Comparison of ENCODE assay signal across 8 mouse cellular contexts in genomic region chr13:110368556-110369040, GRCm38 (mm10). TPM values are rescaled to one million over a fixed set of nuclear protein-coding genes. Genes with fewer than 3 reads are reported as not detected.
A peak's percentile ranks its signal among the peaks of the same experiment; 100 is the strongest.
DNase-seq lines count a peak whose midpoint lies in the region; ATAC-seq and TF ChIP-seq lines count a peak whose summit lies in the region.
"Not testable (repeated sequence)": the region's sequence is repeated elsewhere in the genome, so short reads cannot be mapped to it uniquely, and the experiment has no call there.

No protein-coding gene starts in this region.

- DNase-seq in ES-E14 (ENCODE audit: low read depth, low spot score), result not testable (repeated sequence)
- peak; percentile 63 for DNase-seq in cerebellum, adult 11-12 months
- DNase-seq in forebrain, postnatal 0 days, result peak; percentile 63
- peak; percentile 58 to 63 for DNase-seq in layer of hippocampus, postnatal 25 days (ENCODE audit: extremely low spot score in 1 of 2, low spot score in 1 of 2)
- DNase-seq in lung, postnatal 4 days, result peak; percentile 58 to 75
- DNase-seq in retina, postnatal 7 days (ENCODE audit: low read depth, low spot score), result peak; percentile 58
- peak; percentile 36 for DNase-seq in thymus, postnatal 25 days

- H3K27me3 ChIP-seq in forebrain, postnatal 0 days (ENCODE audit: insufficient read depth, low read length); hindbrain, embryonic 15.5 days: not testable (repeated sequence)

- H3K9ac ChIP-seq in ES-E14 (ENCODE audit: insufficient read depth, low read depth, low read length, poor library complexity, severe bottlenecking); forebrain, postnatal 0 days; hindbrain, embryonic 15.5 days: not testable (repeated sequence)

- in situ Hi-C loops in ES-E14 (cut with MboI; ENCODE audit: low sequenced_read_pairs in 2 of 2, unreplicated experiment in 2 of 2), result loop anchor here in 1 of 2 experiments (25.0 kb wide), 1 partner anchor 306 kb away; no protein-coding TSS in a partner anchor

- not testable (repeated sequence) for H3K4me2 ChIP-seq in forebrain, postnatal 0 days (ENCODE audit: low read depth); hindbrain, embryonic 15.5 days

- H3K9me3 ChIP-seq in ES-E14 (ENCODE audit: control insufficient read depth, insufficient read depth, low read depth, low read length); forebrain, postnatal 0 days (ENCODE audit: low read length); hindbrain, embryonic 15.5 days: not testable (repeated sequence)

- H3K4me1 ChIP-seq in ES-E14 (ENCODE audit: control insufficient read depth in 2 of 2, insufficient read depth in 2 of 2, low read length in 2 of 2, poor library complexity in 1 of 2); forebrain, postnatal 0 days (ENCODE audit: insufficient read depth); hindbrain, embryonic 15.5 days (replicated peaks): not testable (repeated sequence)

- peak; percentile 77 for ATAC-seq in forebrain, postnatal 0 days
- ATAC-seq in hindbrain, embryonic 15.5 days (ENCODE audit: low FRiP score, low read depth), result peak; percentile 75

- H3K36me3 ChIP-seq in ES-E14 (ENCODE audit: control insufficient read depth, insufficient read depth, low read length, poor library complexity, severe bottlenecking); forebrain, postnatal 0 days (ENCODE audit: insufficient read depth); hindbrain, embryonic 15.5 days: not testable (repeated sequence)

- not testable (repeated sequence) for H3K27ac ChIP-seq in ES-E14 (ENCODE audit: insufficient read depth, low read depth, low read length, poor library complexity, severe bottlenecking); forebrain, postnatal 0 days (ENCODE audit: low read depth, low read length); hindbrain, embryonic 15.5 days (replicated peaks)

- peak; percentile 100 for TF ChIP-seq CTCF in forebrain, postnatal 0 days (IDR thresholded peaks at IDR 0.05; ENCODE audit: low read depth)

- WGBS in forebrain, postnatal 0 days, result 40% methylated on average over 6 of the region's 6 CpGs
- 41% methylated on average over 6 of the region's 6 CpGs for WGBS in hindbrain, embryonic 15.5 days

- not testable (repeated sequence) for H3K4me3 ChIP-seq in ES-E14 (ENCODE audit: insufficient read depth in 1 of 2, low read depth in 1 of 2, low read length in 2 of 2, poor library complexity in 1 of 2, severe bottlenecking in 1 of 2); forebrain, postnatal 0 days (ENCODE audit: low read depth, low read length); hindbrain, embryonic 15.5 days

TF ChIP-seq in ES-E14, 5 proteins besides CTCF, POLR2A, EP300 and RAD21:
- TF ChIP-seq ZC3H11A (IDR thresholded peaks at IDR 0.05; ENCODE audit: borderline replicate concordance, low read depth, low read length) (peak; percentile 78), ZNF384 (IDR thresholded peaks at IDR 0.05; ENCODE audit: low read depth, low read length) (0 out of 2 replicates have a peak, but pooled peaks have one; percentile 18), HCFC1 (IDR thresholded peaks at IDR 0.05; ENCODE audit: borderline replicate concordance, insufficient read depth, low read length) (peak; percentile 64; the same call in 1 of the 2 replicates)

RNA-seq across cellular contexts. Expression of gene Gapt, which starts 11.6 kb away (rescaled TPM):
- not detected in 2 replicates for total RNA-seq in ES-E14 (2012; rRNA removed)
- total RNA-seq in forebrain, postnatal 0 days (2014; rRNA removed), result 0.10 TPM in 1 of 2 replicates, not detected in the other
- not detected in 2 replicates for polyA plus RNA-seq in forebrain, postnatal 0 days (2015; fragmentation: Nextera tagmentation; extraction: Ambion mirVana)
- 0.12 TPM in 1 of 2 replicates, not detected in the other for polyA plus RNA-seq in hindbrain, embryonic 15.5 days (2015; fragmentation: Nextera tagmentation; extraction: Ambion mirVana)
- not detected for total RNA-seq in layer of hippocampus, postnatal 25 days (2021)

RNA-seq across cellular contexts. Expression of gene Plk2, which starts 26.2 kb away (rescaled TPM):
- total RNA-seq in ES-E14 (2012; rRNA removed), result 85.4 and 118 TPM in 2 replicates
- total RNA-seq in forebrain, postnatal 0 days (2014; rRNA removed), result 257 and 310 TPM in 2 replicates
- polyA plus RNA-seq in forebrain, postnatal 0 days (2015; fragmentation: Nextera tagmentation; extraction: Ambion mirVana), result 217 and 222 TPM in 2 replicates
- polyA plus RNA-seq in hindbrain, embryonic 15.5 days (2015; fragmentation: Nextera tagmentation; extraction: Ambion mirVana), result 113 and 123 TPM in 2 replicates
- 100 to 1,000 TPM; 252 to 262 TPM for total RNA-seq in layer of hippocampus, postnatal 25 days (2021)
